Mouse (Mus musculus): ENCODE results near the gene Relch.

DNA sequence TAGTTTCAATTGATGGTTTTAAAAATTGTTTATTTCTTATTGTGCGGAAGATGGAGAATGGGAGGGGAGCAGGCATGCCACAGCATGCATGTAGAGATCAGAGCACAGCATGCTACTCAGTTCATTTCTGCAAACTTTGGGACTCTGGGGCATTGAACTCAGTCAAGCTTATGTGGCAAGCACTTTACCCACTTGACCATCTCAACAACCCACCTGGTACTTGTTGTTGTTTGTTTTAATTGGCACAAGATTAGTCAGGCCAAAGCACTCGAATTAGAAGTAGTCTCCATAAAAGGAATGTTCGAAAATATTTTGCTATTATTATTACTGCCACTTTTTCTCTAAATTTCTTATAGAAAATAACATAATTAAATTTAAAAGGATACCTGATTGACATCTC lies 19.6 kb upstream of the Relch start:
- TF ChIP-seq CTCF (IDR thresholded peaks at IDR 0.05; ENCODE audit: insufficient read depth, low read length) (no peak), POLR2A (IDR thresholded peaks at IDR 0.05; ENCODE audit: borderline replicate concordance, extremely low read depth, low read depth, low read length) (no peak)

Data from lung, adult 2 months (tissue).